Mouse (Mus musculus): ENCODE measurements around the gene Aipl1. TPM values are rescaled to one million over a fixed set of nuclear protein-coding genes. Genes with fewer than 3 reads are reported as not detected.
"Not testable (repeated sequence)": the region's sequence is repeated elsewhere in the genome, so short reads cannot be mapped to it uniquely, and the experiment has no call there.

Gene Aipl1
- polyA plus RNA-seq, 1 experiment = not detected

- Histone ChIP-seq H3K27ac (ENCODE audit: insufficient read depth, low read depth, low read length) (no peak overlapping the region), H3K4me1 (ENCODE audit: control insufficient read depth, insufficient read depth, low read length) (peaks cover 11% of the 10 kb centered on the region), H3K4me3 (ENCODE audit: insufficient read depth, low read depth, low read length) (no peak overlapping the region)
- TF ChIP-seq CTCF (IDR thresholded peaks at IDR 0.05; ENCODE audit: insufficient read depth, low read depth, low read length) = no peak
- no peak for TF ChIP-seq POLR2A (IDR thresholded peaks at IDR 0.05; ENCODE audit: insufficient read depth, low read depth, low read length)
- WGBS = 32% methylated on average over 11 of the region's 11 CpGs
Measured at GRCm38 (mm10) chr11:71996805-71997204, 40.5 kb downstream of the Aipl1 start.

- Histone ChIP-seq H3K4me3 (ENCODE audit: insufficient read depth, low read depth, low read length) (no peak overlapping the region), H3K4me1 (ENCODE audit: control insufficient read depth, insufficient read depth, low read length) (peaks cover 11% of the 10 kb centered on the region), H3K27ac (ENCODE audit: insufficient read depth, low read depth, low read length) (no peak overlapping the region)
- TF ChIP-seq CTCF (IDR thresholded peaks at IDR 0.05; ENCODE audit: insufficient read depth, low read depth, low read length) (no peak), POLR2A (IDR thresholded peaks at IDR 0.05; ENCODE audit: insufficient read depth, low read depth, low read length) (no peak)
- WGBS = 11% methylated on average over 9 of the region's 9 CpGs
Measured at GRCm38 (mm10) chr11:71995968-71996511, 41.3 kb downstream of the Aipl1 start.

GRCm38 (mm10) chr11:71992438-71992837 is 44.9 kb downstream of the Aipl1 start:
- H3K4me3 ChIP-seq (ENCODE audit: insufficient read depth, low read depth, low read length) = no peak overlapping the region
- no peak for TF ChIP-seq POLR2A (IDR thresholded peaks at IDR 0.05; ENCODE audit: insufficient read depth, low read depth, low read length)
- no peak for TF ChIP-seq CTCF (IDR thresholded peaks at IDR 0.05; ENCODE audit: insufficient read depth, low read depth, low read length)
- WGBS = 89% methylated on average over 12 of the region's 12 CpGs
- H3K27ac ChIP-seq (ENCODE audit: insufficient read depth, low read depth, low read length) = no peak overlapping the region
- peaks cover 11% of the 10 kb centered on the region for H3K4me1 ChIP-seq (ENCODE audit: control insufficient read depth, insufficient read depth, low read length)

- 53% methylated on average over 5 of the region's 5 CpGs for WGBS
- H3K27ac ChIP-seq (ENCODE audit: insufficient read depth, low read depth, low read length) = no peak overlapping the region
- peaks cover 8% of the 10 kb centered on the region for H3K4me1 ChIP-seq (ENCODE audit: control insufficient read depth, insufficient read depth, low read length)
- H3K4me3 ChIP-seq (ENCODE audit: insufficient read depth, low read depth, low read length) = no peak overlapping the region
- no peak for TF ChIP-seq POLR2A (IDR thresholded peaks at IDR 0.05; ENCODE audit: insufficient read depth, low read depth, low read length)
- no peak for TF ChIP-seq CTCF (IDR thresholded peaks at IDR 0.05; ENCODE audit: insufficient read depth, low read depth, low read length)
Measured at GRCm38 (mm10) chr11:71991541-71991940, 45.8 kb downstream of the Aipl1 start.

GRCm38 (mm10) chr11:71989407-71989806 is 47.9 kb downstream of the Aipl1 start:
- H3K27ac ChIP-seq (ENCODE audit: insufficient read depth, low read depth, low read length); H3K4me3 ChIP-seq (ENCODE audit: insufficient read depth, low read depth, low read length): not testable (repeated sequence)
- peaks cover 17% of the 10 kb centered on the region for H3K4me1 ChIP-seq (ENCODE audit: control insufficient read depth, insufficient read depth, low read length)
- 88% methylated on average over 5 of the region's 5 CpGs for WGBS

GRCm38 (mm10) chr11:71987159-71988150 is 49.9 kb downstream of the Aipl1 start:
- no peak for TF ChIP-seq CTCF (IDR thresholded peaks at IDR 0.05; ENCODE audit: insufficient read depth, low read depth, low read length)
- no peak for TF ChIP-seq POLR2A (IDR thresholded peaks at IDR 0.05; ENCODE audit: insufficient read depth, low read depth, low read length)
- WGBS = 81% methylated on average over 14 of the region's 14 CpGs

GRCm38 (mm10) chr11:71985783-71986182 is 51.5 kb downstream of the Aipl1 start:
- Histone ChIP-seq H3K4me3 (ENCODE audit: insufficient read depth, low read depth, low read length) (no peak overlapping the region), H3K27ac (ENCODE audit: insufficient read depth, low read depth, low read length) (no peak overlapping the region), H3K4me1 (ENCODE audit: control insufficient read depth, insufficient read depth, low read length) (peaks cover 17% of the 10 kb centered on the region)
- WGBS = 98% methylated on average over 2 of the region's 2 CpGs
- TF ChIP-seq CTCF (IDR thresholded peaks at IDR 0.05; ENCODE audit: insufficient read depth, low read depth, low read length) (no peak), POLR2A (IDR thresholded peaks at IDR 0.05; ENCODE audit: insufficient read depth, low read depth, low read length) (no peak)

More at GRCm38 (mm10) chr11:71987159-71988150, 49.9 kb downstream of the Aipl1 start:
- H3K4me3 ChIP-seq (ENCODE audit: insufficient read depth, low read depth, low read length) = no peak overlapping the region
- peaks cover 17% of the 10 kb centered on the region for H3K4me1 ChIP-seq (ENCODE audit: control insufficient read depth, insufficient read depth, low read length)
- no peak overlapping the region for H3K27ac ChIP-seq (ENCODE audit: insufficient read depth, low read depth, low read length)

GRCm38 (mm10) chr11:71985101-71985711 is 52.1 kb downstream of the Aipl1 start:
- 61% methylated on average over 4 of the region's 4 CpGs for WGBS
- peaks cover 17% of the 10 kb centered on the region for H3K4me1 ChIP-seq (ENCODE audit: control insufficient read depth, insufficient read depth, low read length)
- no peak overlapping the region for H3K27ac ChIP-seq (ENCODE audit: insufficient read depth, low read depth, low read length)
- H3K4me3 ChIP-seq (ENCODE audit: insufficient read depth, low read depth, low read length) = no peak overlapping the region
- TF ChIP-seq CTCF (IDR thresholded peaks at IDR 0.05; ENCODE audit: insufficient read depth, low read depth, low read length) (no peak), POLR2A (IDR thresholded peaks at IDR 0.05; ENCODE audit: insufficient read depth, low read depth, low read length) (no peak)

GRCm38 (mm10) chr11:71984093-71984492 is 53.2 kb downstream of the Aipl1 start:
- TF ChIP-seq CTCF (IDR thresholded peaks at IDR 0.05; ENCODE audit: insufficient read depth, low read depth, low read length) (no peak), POLR2A (IDR thresholded peaks at IDR 0.05; ENCODE audit: insufficient read depth, low read depth, low read length) (no peak)
- H3K4me3 ChIP-seq (ENCODE audit: insufficient read depth, low read depth, low read length) = no peak overlapping the region
- 92% methylated on average over 2 of the region's 2 CpGs for WGBS
- H3K4me1 ChIP-seq (ENCODE audit: control insufficient read depth, insufficient read depth, low read length) = peaks cover 17% of the 10 kb centered on the region
- no peak overlapping the region for H3K27ac ChIP-seq (ENCODE audit: insufficient read depth, low read depth, low read length)

Other genes with a start within 250 kb of the Aipl1 start
- gene Pimreg, start 4.5 kb upstream of the Aipl1 start, polyA plus RNA-seq (2012; ENCODE audit: insufficient read depth, insufficient read length, low replicate concordance, missing spikeins) = not detected in 2 replicates
- gene Pitpnm3, start 98.3 kb upstream of the Aipl1 start, polyA plus RNA-seq (2012; ENCODE audit: insufficient read depth, insufficient read length, low replicate concordance, missing spikeins) = not detected in 2 replicates
- not detected in 2 replicates for gene Gm43951, start 169.3 kb upstream of the Aipl1 start, polyA plus RNA-seq (2012; ENCODE audit: insufficient read depth, insufficient read length, low replicate concordance, missing spikeins)
- not detected in 2 replicates for gene 4933427D14Rik, start 169.9 kb upstream of the Aipl1 start, polyA plus RNA-seq (2012; ENCODE audit: insufficient read depth, insufficient read length, low replicate concordance, missing spikeins)
- not detected in 2 replicates for gene Txndc17, start 170.0 kb upstream of the Aipl1 start, polyA plus RNA-seq (2012; ENCODE audit: insufficient read depth, insufficient read length, low replicate concordance, missing spikeins)
- gene Med31, start 178.1 kb upstream of the Aipl1 start, polyA plus RNA-seq (2012; ENCODE audit: insufficient read depth, insufficient read length, low replicate concordance, missing spikeins) = not detected in 2 replicates
- gene Slc13a5, start 229.7 kb upstream of the Aipl1 start, polyA plus RNA-seq (2012; ENCODE audit: insufficient read depth, insufficient read length, low replicate concordance, missing spikeins) = not detected in 2 replicates